Mouse (Mus musculus): Measurements from ENCODE around the gene Cntnap1.

Gene Cntnap1

DNA sequence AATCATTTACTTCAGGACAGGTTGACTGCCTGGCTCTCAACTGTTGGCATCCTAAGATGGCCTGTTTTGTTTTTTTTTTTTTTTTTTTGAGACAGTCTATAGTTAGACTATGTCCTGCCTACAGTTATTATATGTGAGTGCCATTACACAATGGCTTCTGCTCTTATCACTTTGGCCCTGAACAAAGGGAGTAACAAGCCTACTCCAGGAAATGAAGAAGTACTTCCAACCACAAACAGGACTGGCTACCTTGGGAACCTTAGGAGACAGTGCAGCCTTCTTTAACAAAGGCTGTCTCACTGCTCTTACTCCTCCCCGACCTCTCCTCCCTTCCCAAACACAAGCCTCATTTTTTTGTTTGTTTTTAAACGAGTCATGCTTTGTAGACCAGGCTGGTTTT, 50.5 kb downstream of the Cntnap1 start:
- DNase-seq (ENCODE audit: low spot score in 2 of 2) = no peak

DNA sequence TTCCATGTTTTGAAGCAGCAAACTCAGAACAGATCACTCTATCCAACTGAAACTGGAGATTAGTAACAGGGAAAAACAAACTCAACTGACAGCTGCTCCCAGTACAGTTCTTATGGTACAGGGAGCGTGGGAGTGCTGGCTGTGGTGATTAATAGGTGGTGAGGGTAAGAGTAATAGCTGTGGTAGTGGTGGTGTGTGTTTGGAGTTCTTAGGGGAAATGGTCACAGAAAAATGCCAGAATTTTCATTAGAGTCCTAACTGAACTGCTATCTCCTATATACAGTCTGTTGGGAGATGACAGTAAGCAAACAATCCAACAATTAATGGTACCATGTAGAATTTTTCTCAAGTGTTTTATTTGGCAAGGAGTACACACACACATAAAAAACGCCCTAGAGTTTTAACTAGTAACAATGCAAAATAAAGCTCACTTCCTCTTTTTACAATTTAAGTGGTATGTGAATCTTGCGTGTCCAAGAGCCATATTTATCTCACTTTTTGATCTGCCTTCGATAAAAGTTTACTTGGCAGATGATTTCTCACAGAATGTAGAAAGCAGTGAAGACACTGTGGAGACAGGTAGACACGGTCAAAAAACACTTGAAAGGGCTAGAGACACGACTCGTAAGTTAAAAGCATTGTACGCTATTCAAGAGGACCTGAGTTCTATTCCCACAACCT, 51.1 kb downstream of the Cntnap1 start:
- DNase-seq (ENCODE audit: low spot score in 2 of 2) = no peak

DNA sequence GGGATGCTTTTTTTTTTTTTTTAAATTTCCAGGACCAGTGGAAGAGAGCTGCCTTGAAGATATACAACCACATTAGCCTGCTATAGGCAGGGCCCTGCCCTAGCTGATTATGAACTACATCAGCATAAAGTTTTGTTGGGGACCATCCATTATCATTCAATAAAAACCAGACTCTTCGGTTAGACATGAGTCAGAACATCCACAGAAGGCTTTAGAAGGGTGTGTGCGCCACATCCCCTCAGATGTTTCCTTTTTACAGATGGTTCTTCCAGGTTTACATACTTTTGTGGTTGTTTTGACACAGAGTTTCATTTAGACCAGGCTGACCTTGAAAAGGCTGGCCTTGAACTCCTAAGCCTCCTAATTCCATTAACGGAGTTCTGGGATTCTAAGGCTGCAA, 54.0 kb downstream of the Cntnap1 start:
- DNase-seq (ENCODE audit: low spot score in 2 of 2) = no peak

DNA sequence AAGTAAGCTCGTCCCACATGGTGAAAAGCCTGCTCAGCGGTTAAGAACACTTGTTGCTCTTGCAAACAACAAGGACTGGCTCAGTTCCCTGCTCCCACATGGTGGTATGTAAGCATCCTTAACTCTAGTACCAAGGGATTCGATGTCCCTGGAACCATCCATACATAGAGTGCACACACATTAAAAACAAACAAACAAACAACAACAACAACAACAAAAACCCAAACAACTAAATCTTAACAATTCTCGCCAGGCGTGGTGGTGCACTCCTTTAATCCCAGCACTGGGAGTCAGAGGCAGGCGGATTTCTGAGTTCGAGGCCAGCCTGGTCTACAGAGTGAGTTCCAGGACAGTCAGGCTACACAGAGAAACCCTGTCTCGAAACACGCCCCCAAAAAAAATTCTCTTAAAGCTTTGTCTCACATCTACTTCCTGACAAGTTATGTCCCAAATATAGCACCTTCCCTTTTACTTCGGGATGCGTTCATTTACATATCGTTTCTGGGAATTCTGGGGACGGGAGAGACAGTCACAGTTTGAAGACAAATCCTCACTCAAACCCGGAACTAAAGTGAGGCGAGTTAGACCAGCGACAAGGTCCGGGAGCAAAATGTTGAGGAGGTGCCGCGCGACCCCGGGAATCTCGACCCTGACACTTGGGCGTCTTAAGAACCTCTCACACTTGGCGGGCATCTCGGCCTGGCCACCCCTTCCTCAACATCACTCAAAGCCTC, 55.2 kb downstream of the Cntnap1 start:
- DNase-seq (ENCODE audit: low spot score in 2 of 2) = no peak

DNA sequence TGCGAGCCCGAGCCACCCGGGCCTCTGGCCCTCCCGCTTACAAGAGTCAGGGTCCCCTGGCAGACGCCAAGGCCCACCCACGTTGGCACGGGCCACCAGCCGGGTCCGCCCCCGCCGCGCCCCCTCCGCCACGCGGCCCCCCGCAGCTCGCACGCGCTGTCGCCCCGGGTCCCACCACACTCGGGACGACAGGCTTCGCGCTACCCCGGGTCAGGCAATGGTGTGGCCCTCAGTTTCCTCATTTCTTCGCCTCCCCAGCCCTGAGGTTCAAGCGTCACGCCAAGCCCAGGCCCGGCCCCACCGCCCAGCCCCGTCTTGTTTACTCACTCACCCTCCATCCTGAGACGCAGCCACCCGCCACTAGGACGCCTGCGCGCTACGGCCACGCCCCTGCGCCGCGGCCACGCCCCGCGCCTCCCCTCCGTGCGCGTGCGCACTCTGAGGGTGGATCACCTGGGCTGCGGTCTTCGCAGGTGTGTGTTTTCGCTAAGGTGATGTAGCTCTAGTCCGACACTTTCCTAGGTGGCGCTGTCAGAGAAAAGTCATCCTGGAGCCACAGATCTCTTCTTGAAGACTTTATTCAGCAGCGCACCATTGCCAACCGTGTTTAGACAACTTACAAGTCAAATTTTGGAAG, 55.9 kb downstream of the Cntnap1 start, which contains the start of gene Ezh1:
Ezh1 (minus strand) TSS at position 399 of the 637 bp plus-strand sequence.
- peak; percentile 92 to 94 for DNase-seq (ENCODE audit: low spot score in 2 of 2)

DNA sequence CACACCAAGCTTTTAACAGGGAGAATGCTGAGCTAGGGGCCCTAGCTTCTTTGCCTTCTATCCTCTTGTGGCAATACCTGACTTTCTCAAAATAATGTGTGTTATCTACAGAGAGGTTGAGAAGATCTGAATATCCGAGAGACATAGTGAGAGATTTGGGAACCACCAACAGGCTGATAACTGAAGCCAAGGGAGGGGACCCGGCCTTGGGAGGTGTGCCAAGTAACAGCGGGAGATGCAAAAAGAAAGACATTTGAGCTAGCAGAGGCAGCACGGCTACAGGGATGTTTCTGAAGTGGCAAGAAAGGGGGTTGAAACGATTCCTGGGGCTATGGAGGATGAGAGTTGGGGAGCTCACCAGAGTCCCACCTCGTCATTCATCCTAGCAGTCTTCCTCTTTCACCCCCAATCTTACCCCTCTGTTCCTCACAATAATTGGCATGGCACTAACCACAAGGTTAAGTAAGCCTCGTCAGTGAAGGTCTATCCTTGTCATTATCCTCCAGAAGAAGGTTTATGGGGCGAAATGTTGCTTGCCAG, 59.1 kb downstream of the Cntnap1 start:
- DNase-seq (ENCODE audit: low spot score in 2 of 2) = peak; percentile 28 to 50

DNA sequence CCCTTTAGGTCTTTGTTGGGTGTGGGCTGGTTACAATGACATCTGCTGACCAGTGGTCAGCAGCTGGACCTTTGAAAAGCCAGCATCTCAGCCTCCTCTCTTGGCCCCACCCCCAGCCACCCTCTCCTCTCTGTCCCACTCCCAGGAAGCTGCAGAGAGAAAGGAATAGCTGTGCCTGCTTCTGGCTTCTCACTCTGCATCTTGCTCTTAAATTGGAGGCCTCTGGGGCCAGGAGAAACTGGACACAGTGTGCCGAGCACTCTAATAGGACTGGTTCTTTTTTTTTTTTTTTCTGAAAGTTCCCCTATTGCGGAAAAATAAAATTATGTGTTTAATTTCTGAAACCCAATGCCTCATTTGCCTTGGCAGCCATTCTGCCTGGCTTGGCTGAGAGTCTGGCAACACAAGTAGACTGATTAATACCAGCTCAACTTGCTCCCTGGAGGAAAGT, 59.8 kb downstream of the Cntnap1 start:
- DNase-seq (ENCODE audit: low spot score in 2 of 2) = peak; percentile 73 to 79

DNA sequence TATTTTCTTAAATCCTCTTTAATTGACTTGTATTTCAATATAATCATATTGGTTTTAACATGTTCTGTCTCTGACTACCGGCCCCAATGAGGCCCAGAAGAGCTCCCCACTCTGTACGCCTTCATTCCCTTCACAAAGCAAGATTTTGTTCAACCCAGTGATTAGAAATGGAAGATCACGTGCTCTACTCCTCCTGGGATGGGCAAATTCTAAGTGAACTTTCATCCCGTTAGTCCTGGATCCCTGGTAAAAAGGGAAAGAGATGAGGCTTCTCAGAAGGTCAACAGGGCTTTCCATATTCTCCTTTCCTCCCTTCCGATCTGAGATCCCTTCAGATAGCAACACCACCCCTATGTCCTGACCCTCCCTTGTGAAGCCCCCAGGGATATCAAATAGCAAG, 60.2 kb downstream of the Cntnap1 start:
- DNase-seq (ENCODE audit: low spot score in 2 of 2) = no peak

DNA sequence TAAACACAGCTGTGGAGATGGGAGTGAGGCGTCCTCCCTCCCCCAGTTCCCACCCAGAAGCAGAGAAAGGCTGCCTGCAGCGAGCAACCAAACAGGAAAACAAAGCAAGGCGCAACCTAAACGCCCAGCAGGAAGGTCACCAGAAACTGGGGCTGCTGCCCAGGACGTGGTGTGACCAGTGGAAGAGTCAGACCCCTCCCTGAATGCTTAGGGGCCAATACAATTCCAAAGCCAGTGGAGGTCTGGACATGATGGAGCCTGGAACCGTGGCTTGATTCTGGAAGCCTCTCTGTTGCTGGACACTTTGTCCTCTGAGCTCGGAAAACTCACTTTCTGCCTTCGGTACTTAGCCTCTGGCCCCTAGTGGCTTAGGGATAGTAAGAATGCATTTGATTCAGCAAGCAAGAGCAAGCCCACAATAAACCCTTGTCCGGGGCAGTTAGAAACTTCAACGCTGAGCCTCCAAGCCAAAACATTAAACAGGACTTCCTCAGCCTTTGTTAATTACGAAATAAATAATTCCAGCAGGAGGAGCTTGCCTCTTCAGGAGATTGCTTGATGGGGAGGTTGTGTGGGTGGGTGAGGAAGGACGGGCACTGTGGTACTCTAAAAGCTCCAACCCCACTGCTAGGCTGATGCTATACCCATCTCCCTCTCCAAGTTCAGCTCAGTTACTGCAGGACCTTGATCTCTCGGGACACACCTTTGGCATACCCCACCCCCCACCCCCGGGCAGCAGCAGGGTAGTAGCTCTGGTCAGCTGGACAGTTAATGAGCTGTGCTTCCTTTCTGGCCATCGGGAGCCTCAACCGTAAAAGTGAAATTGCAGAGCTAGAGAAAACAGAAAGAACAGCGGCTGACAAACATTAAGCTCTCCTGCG, 60.9 kb downstream of the Cntnap1 start:
- DNase-seq (ENCODE audit: low spot score in 2 of 2) = peak; percentile 89 to 94

DNA sequence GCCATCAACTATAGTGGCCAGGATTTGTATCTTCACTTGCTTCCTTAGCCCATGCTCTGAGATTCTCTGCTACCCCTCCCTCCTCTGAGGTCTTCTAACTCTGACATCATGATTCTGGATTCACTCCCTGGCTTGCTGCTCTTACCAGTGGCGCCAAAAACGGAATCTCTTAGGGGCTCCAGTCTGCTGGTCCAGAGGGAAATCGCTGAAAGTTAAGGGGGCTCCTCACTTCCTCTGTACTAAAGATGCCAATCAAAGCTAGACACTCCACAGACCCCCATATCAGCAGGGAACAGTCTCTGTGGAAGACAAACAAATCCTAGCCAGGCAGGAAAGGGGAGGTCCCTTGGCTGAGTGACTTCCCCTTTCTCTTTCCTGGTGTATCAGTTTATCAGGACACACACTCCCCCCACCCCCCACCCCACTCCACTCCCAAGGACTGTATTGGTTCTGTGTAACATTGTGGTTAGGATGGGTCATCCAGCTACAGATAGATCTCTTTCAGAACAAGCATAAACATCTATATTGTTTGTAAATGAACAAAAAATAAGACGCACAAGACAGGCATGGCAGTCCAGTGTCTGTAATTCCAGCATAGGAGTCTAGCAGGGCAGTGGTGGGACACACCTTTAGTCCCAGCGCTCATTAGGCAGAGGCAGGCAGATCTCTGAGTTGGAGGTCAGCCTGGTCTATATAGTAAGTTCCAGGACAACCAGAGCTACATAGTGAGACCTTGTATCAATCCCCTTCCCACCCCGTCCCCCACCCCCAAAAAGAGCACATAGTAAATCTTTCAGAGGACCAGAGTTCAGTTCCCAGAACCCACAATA, 61.9 kb downstream of the Cntnap1 start:
- peak; percentile 82 to 83 for DNase-seq (ENCODE audit: low spot score in 2 of 2)

DNA sequence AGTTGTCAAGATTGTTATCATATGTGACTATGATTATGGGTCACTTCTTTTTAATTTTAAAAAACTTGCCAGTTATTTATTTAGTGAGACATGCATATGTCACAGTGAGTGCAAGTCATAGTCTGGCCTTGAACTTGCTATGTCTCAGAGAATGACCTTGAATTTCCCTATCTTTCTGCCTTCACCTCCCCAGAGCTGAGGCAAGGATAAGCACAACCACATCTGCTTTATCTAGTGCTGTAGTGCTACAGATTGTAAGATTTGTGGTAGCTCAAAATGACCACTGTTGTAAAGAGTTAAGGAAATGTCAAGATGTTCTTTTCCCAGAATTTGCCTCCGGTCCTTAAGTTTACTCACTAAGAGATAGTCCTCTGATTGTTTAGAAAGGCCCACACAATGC, 62.9 kb downstream of the Cntnap1 start:
- DNase-seq (ENCODE audit: low spot score in 2 of 2) = no peak

DNA sequence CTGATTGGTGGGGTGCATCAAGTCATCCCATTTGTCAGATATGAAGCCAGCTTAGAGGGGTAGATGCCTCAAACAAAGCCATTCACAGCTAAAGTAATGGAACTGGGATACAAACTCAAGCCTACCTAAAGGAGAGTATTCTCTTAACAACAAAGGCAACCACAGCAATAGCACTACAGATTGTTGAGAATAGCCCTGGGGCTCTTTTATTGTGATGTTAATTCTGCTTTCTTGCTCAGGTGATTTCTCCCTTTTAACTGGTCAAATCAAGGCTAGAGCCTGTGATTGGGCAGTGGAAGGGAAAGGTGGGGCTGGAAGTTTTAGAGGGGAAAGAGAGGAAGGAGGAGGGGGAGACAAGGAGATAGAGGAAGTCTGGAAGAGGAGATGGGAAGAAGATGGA, 63.8 kb downstream of the Cntnap1 start:
- DNase-seq (ENCODE audit: low spot score in 2 of 2) = no peak

DNA sequence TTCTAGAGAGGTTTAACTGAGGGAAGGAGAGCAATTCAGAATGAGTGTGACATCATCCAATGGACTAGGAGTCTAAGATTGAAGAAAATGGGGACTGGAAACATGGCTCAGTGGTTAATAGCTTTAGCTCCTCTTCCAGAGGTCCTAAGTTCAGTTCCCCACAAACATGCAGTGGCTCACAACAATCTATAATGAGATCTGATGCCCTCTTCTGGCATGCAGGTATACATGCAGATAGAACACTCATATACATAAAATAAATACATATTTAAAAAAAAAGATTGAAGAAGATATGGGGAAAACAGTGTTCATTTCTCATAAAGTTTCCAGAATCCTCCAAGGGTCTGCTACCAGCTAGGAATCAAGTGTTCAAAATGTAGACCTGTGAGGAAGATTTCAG, 65.1 kb downstream of the Cntnap1 start:
- no peak for DNase-seq (ENCODE audit: low spot score in 2 of 2)

DNA sequence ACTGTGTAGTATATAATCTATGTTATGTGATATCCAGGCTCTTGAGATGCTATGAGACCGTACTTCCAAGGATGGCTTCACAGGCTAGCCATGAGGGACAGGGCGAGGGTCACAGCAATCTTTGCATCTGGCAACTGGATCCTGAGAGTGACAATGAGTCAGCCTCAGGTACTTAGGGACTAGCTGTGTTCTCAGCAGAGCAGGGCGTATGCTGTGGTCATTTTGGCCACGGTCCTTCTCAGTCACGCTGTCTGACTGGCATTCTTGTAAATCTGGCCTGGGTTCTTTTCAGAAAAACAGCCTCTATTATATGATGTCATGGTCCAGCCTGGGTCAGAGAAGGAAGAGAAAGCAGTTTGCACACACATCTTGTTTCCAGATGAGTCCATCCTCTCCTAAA, 66.5 kb downstream of the Cntnap1 start:
- DNase-seq (ENCODE audit: low spot score in 2 of 2) = peak in 1 of 2 experiments; percentile 17

DNA sequence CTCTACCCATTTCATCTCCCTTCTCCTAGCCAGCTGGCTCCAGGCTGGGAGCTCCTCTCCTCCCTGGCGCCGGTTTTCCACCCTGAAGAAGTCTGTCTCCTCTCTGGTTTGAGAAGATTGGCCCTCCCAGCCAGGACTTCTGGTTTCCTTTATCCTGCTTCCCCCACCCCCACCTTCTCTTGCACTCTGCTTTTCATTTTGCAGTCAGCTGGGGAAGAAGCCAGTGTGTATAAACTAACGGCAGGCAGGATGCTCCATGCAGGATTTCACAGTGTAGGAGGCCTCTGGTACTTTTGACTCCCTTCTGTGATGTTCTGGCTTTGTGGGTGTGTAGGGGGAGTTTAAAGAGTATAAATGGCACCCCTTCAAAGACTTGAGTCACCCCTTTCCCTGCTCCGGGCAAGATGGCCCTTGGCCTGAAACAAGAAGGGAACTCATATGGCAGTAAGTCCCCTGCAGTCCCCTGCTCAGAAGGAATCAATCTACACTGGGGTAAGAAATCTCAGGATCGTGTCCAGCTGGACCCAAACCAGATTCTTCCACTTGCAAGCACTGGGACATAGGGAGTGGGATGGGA, 67.8 kb downstream of the Cntnap1 start:
- DNase-seq (ENCODE audit: low spot score in 2 of 2) = peak; percentile 24 to 36

All from heart, adult 9 months (tissue).